Mouse (Mus musculus) spleen, postnatal 14 days (tissue): ENCODE data around the gene Gm21541.
"Not testable (repeated sequence)": the region's sequence is repeated elsewhere in the genome, so short reads cannot be mapped to it uniquely, and the experiment has no call there.

Experiments used
- DNase-seq, 2 experiments: peaks; one replicate each; pipeline ENCODE4 v3.0.0; 2021 to 2022; ENCODE audit warnings: low spot score in 2 of 2

Gm21541 gene

GRCm38 (mm10) chr4:41903310-41903709, at the start of gene Gm21541:
Gene Gm21541, plus strand, starts transcription at chr4:41903610.
- DNase-seq, result not testable (repeated sequence)

GRCm38 (mm10) chr4:41941272-41941671, 37.9 kb downstream of the Gm21541 start, which contains the start of gene Gm20878:
Gene Gm20878, plus strand, starts transcription at chr4:41941572.
- not testable (repeated sequence) for DNase-seq
